Mouse (Mus musculus) myocyte (in vitro differentiated cells): ENCODE data around the gene Uaca. TPM values are rescaled to one million over a fixed set of nuclear protein-coding genes. Genes with fewer than 3 reads are reported as not detected.

ENCODE experiments used
- H3K27me3 ChIP-seq: one replicate; pipeline ENCODE4 v1.6.1; 2011; ENCODE audit not compliant: control insufficient read depth, insufficient read depth, insufficient read length
- H3K36me3 ChIP-seq: one replicate; pipeline ENCODE4 v1.6.1; 2011; ENCODE audit not compliant: control insufficient read depth, insufficient read depth
- H3K4me2 ChIP-seq: one replicate; pipeline ENCODE4 v1.6.1; 2011; ENCODE audit warnings: low read depth, control low read depth
- H3K4me3 ChIP-seq: one replicate; pipeline ENCODE4 v1.5.1; 2011; ENCODE audit warnings: mild to moderate bottlenecking, control low read depth, moderate library complexity
- H3K79me2 ChIP-seq: one replicate; pipeline ENCODE4 v1.6.1; 2011; ENCODE audit not compliant: control insufficient read depth, insufficient read depth
- H3ac ChIP-seq: one replicate; pipeline ENCODE4 v1.6.1; 2011; ENCODE audit not compliant: control insufficient read depth, insufficient read length
- CEBPB ChIP-seq: IDR thresholded peaks from 2 replicates; pipeline ENCODE4 v1.6.1; 2011; ENCODE audit warnings: mild to moderate bottlenecking, moderate library complexity; ENCODE audit not compliant: poor library complexity, insufficient read depth, severe bottlenecking
- E2F4 ChIP-seq: IDR thresholded peaks from one replicate; pipeline ENCODE4 v1.6.1; 2011; ENCODE audit warnings: mild to moderate bottlenecking, control low read depth, moderate library complexity; ENCODE audit not compliant: insufficient read depth
- MAX ChIP-seq: IDR thresholded peaks from one replicate; pipeline ENCODE4 v1.6.1; 2011; ENCODE audit warnings: low read depth, mild to moderate bottlenecking, control low read depth
- MYOD1 ChIP-seq, 3 experiments: IDR thresholded peaks; one replicate each; pipeline ENCODE4 v1.6.1; 2011; ENCODE audit warnings: control low read depth in 2 of 3, low read depth in 2 of 3, mild to moderate bottlenecking in 2 of 3, moderate library complexity in 1 of 3; ENCODE audit not compliant: insufficient read length in 2 of 3, control insufficient read depth in 1 of 3
- MYOG ChIP-seq, 3 experiments: IDR thresholded peaks; one replicate each; pipeline ENCODE4 v1.6.1; 2011; ENCODE audit warnings: control low read depth in 2 of 3, low read depth in 2 of 3, mild to moderate bottlenecking in 2 of 3; ENCODE audit not compliant: insufficient read length in 2 of 3, control insufficient read depth in 1 of 3, insufficient read depth in 1 of 3
- POLR2A ChIP-seq: IDR thresholded peaks from one replicate; pipeline ENCODE4 v1.6.1; 2011; ENCODE audit warnings: low read depth, mild to moderate bottlenecking, control low read depth, moderate library complexity; ENCODE audit not compliant: insufficient read length
- POLR2AphosphoS2 ChIP-seq: IDR thresholded peaks from one replicate; pipeline ENCODE4 v1.6.1; 2011; ENCODE audit warnings: low read depth, control low read depth; ENCODE audit not compliant: insufficient read length
- REST ChIP-seq: IDR thresholded peaks from one replicate; pipeline ENCODE4 v1.6.1; 2011; ENCODE audit warnings: mild to moderate bottlenecking, control low read depth, moderate library complexity; ENCODE audit not compliant: insufficient read depth, insufficient read length
- SRF ChIP-seq: IDR thresholded peaks from one replicate; pipeline ENCODE4 v1.6.1; 2011; ENCODE audit warnings: low read depth; ENCODE audit not compliant: control insufficient read depth, insufficient read length
- TCF12 ChIP-seq: IDR thresholded peaks from one replicate; pipeline ENCODE4 v1.6.1; 2011; ENCODE audit warnings: mild to moderate bottlenecking, control low read depth; ENCODE audit not compliant: poor library complexity, insufficient read depth, severe bottlenecking
- TCF3 ChIP-seq: IDR thresholded peaks from one replicate; pipeline ENCODE4 v1.6.1; 2011; ENCODE audit warnings: low read depth, control low read depth; ENCODE audit not compliant: insufficient read length
- USF1 ChIP-seq: IDR thresholded peaks from one replicate; pipeline ENCODE4 v1.6.1; 2011; ENCODE audit warnings: low read depth, mild to moderate bottlenecking, control low read depth, moderate library complexity
- polyA plus RNA-seq: library from polyadenylated mRNA; unstranded; fragments of >200 nt; fragmentation: generic; extraction: Trizol; gene quantifications from one replicate; pipeline ENCODE4 v1.2.1, GENCODE M21; 2012; ENCODE audit warnings: missing spikeins

Gene Uaca
- polyA plus RNA-seq, 1 experiment, result 7.4 TPM

DNA sequence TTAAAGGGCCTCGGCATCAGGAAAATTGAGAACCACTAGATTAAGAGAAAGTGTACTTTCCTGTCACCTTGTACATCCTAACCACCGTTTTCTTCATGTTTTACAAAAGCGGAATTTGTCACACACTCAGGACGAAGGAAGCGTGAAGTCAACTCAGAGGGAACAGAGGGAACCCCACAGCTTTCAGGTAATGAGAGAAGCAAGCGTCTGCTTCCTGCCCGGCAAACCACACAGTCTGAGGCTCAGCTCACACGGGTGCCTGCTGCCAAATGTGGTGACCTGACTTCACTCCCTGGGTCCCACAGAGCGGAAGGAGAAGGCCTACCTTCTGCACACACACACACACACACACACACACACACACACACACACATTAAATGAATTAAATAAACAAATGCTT is 64.7 kb downstream of the Uaca start:
- Histone ChIP-seq H3K4me3 (no peak overlapping the region), H3K79me2 (no peaks in the 10 kb centered on the region), H3K36me3 (no peaks in the 10 kb centered on the region), H3K27me3 (no peaks in the 10 kb centered on the region), H3K4me2 (no peak overlapping the region), H3ac (no peak overlapping the region)
- TF ChIP-seq MYOG (IDR thresholded peaks at IDR 0.05; ENCODE audit: control insufficient read depth in 1 of 3, insufficient read depth in 1 of 3, insufficient read length in 2 of 3, low read depth in 2 of 3), result no peak
- no peak for TF ChIP-seq CEBPB
- no peak for TF ChIP-seq E2F4
- no peak for TF ChIP-seq TCF3
- no peak for TF ChIP-seq TCF12
- TF ChIP-seq REST, result no peak
- no peak for TF ChIP-seq POLR2AphosphoS2
- TF ChIP-seq SRF, result no peak
- TF ChIP-seq POLR2A, result no peak
- TF ChIP-seq MYOD1 (IDR thresholded peaks at IDR 0.05; ENCODE audit: control insufficient read depth in 1 of 3, insufficient read length in 2 of 3, low read depth in 2 of 3), result no peak
- no peak for TF ChIP-seq MAX
- no peak for TF ChIP-seq USF1

DNA sequence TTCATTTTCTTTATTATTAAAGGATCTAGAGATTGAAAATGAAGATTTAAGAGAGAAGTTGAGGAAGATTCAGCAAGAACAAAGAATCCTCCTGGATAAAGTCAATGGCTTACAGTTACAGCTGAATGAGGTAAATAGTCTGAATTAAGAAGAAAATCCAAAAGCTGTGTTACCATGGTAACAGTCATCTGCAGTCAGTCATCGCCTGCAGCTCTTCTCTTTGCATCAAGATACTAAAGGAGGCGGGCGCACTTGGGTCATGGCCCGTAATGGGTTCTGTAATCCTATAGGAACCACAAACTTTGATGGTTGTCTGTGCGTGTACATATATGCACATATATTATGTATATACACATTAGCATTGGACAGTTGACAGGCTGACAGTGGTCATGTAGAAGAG is 66.7 kb downstream of the Uaca start:
- H3K79me2 ChIP-seq, result no peaks in the 10 kb centered on the region
- no peak overlapping the region for H3K4me2 ChIP-seq
- H3ac ChIP-seq, result no peak overlapping the region
- no peak for TF ChIP-seq SRF
- no peak for TF ChIP-seq REST
- TF ChIP-seq TCF12, result no peak
- TF ChIP-seq MYOD1 (IDR thresholded peaks at IDR 0.05; ENCODE audit: control insufficient read depth in 1 of 3, insufficient read length in 2 of 3, low read depth in 2 of 3), result no peak
- no peak for TF ChIP-seq MAX
- no peak for TF ChIP-seq CEBPB
- TF ChIP-seq TCF3, result no peak
- no peaks in the 10 kb centered on the region for H3K27me3 ChIP-seq
- H3K4me3 ChIP-seq, result no peak overlapping the region
- no peaks in the 10 kb centered on the region for H3K36me3 ChIP-seq

DNA sequence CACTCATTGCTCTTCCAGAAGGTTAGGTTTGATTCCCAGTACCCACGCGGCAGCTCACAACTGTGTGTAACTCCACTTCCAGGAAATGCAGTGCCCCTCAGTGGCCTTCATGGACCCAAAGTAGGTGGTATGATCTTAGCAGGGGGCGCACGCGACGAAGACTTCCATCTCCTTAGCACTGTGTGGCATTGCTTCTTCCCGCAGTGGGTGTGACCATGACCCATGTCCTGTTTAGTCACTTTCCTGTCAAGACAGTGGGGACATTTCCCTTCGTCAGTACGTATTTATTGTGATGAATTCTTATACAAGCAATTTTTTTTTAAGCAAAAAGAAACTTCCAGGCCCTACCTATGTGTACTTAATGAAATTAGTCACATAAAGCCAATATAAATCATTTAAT is 70.3 kb downstream of the Uaca start:
- TF ChIP-seq TCF12 (no peak), CEBPB (no peak), POLR2AphosphoS2 (no peak), USF1 (no peak), MYOD1 (IDR thresholded peaks at IDR 0.05; ENCODE audit: control insufficient read depth in 1 of 3, insufficient read length in 2 of 3, low read depth in 2 of 3) (no peak), MYOG (IDR thresholded peaks at IDR 0.05; ENCODE audit: control insufficient read depth in 1 of 3, insufficient read depth in 1 of 3, insufficient read length in 2 of 3, low read depth in 2 of 3) (no peak), MAX (no peak), E2F4 (no peak), REST (no peak), TCF3 (no peak), SRF (no peak), POLR2A (no peak)
- H3K36me3 ChIP-seq, result peaks cover 4% of the 10 kb centered on the region
- H3K4me2 ChIP-seq, result no peak overlapping the region
- H3K27me3 ChIP-seq, result no peaks in the 10 kb centered on the region
- H3K79me2 ChIP-seq, result no peaks in the 10 kb centered on the region
- H3ac ChIP-seq, result no peak overlapping the region
- no peak overlapping the region for H3K4me3 ChIP-seq

DNA sequence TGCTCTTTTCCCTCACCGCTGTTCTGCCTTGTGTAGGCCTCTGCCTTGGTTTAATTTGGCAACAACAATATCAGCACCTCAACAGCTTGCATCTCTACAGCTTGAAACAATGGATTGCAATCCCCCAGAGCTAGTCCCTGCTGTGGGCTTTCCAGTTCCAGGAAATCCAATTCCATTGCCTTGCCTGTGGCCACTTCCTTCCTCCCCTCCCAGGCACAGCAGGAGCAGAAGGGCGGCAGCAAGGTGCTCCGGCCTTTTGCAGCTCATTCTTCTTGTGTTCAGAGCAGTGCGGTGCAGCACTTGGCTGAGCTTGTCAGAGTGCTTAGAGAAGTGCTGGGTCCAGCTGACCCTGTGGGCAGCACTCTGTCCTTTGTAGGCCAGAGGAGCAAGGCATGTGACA is 71.5 kb downstream of the Uaca start:
- H3K4me3 ChIP-seq, result no peak overlapping the region
- no peaks in the 10 kb centered on the region for H3K27me3 ChIP-seq
- no peak overlapping the region for H3K4me2 ChIP-seq
- no peak for TF ChIP-seq TCF3
- TF ChIP-seq TCF12, result no peak
- TF ChIP-seq USF1, result no peak
- TF ChIP-seq REST, result no peak
- TF ChIP-seq POLR2A, result no peak
- H3ac ChIP-seq, result no peak overlapping the region
- H3K36me3 ChIP-seq, result peaks cover 4% of the 10 kb centered on the region
- no peaks in the 10 kb centered on the region for H3K79me2 ChIP-seq

DNA sequence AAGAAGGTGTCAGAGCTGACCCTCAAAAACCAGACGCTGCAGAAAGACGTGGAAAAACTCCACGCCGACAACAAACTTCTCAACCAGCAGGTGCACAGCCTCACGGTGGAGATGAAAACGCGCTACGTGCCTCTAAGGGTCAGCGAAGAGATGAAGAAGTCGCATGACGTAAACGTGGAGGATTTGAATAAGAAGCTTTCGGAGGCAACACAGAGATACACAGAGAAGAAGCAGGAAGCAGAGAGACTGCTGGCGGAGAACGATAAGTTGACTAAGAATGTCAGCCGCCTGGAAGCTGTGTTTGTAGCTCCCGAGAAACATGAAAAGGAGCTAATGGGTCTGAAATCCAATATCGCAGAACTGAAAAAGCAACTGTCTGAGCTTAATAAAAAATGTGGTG is 76.1 kb downstream of the Uaca start:
- H3K27me3 ChIP-seq, result no peaks in the 10 kb centered on the region
- H3K4me3 ChIP-seq, result no peak overlapping the region
- H3ac ChIP-seq, result no peak overlapping the region
- TF ChIP-seq TCF3, result no peak
- TF ChIP-seq E2F4, result no peak
- no peak for TF ChIP-seq SRF
- TF ChIP-seq REST, result no peak
- no peak for TF ChIP-seq MYOD1 (IDR thresholded peaks at IDR 0.05; ENCODE audit: control insufficient read depth in 1 of 3, insufficient read length in 2 of 3, low read depth in 2 of 3)
- no peak for TF ChIP-seq MYOG (IDR thresholded peaks at IDR 0.05; ENCODE audit: control insufficient read depth in 1 of 3, insufficient read depth in 1 of 3, insufficient read length in 2 of 3, low read depth in 2 of 3)
- TF ChIP-seq MAX, result no peak
- TF ChIP-seq TCF12, result no peak
- TF ChIP-seq POLR2AphosphoS2, result no peak
- TF ChIP-seq USF1, result no peak
- TF ChIP-seq CEBPB, result no peak
- TF ChIP-seq POLR2A, result no peak
- H3K4me2 ChIP-seq, result no peak overlapping the region
- H3K79me2 ChIP-seq, result no peaks in the 10 kb centered on the region
- H3K36me3 ChIP-seq, result peaks cover 4% of the 10 kb centered on the region
